Mouse (Mus musculus) megakaryocyte, embryonic 14.5 days (primary cell): ENCODE measurements around the gene Frmd5.

Source experiments
- FLI1 ChIP-seq: IDR thresholded peaks from 2 replicates; pipeline ENCODE4 v1.6.1; 2012; ENCODE audit warnings: low read length, inconsistent platforms, mixed read lengths
- GATA1 ChIP-seq: IDR thresholded peaks from 3 replicates; pipeline ENCODE4 v1.6.1; 2012; ENCODE audit warnings: mixed read lengths, low read length, inconsistent platforms, borderline replicate concordance

- TF ChIP-seq GATA1 (no peak), FLI1 (no peak)
Measured at GRCm38 (mm10) chr2:121707461-121707860, 99.4 kb downstream of the Frmd5 start.
